Mouse (Mus musculus) left cerebral cortex, adult 2 months (tissue): ENCODE measurements at regions not wholly inside any gene's neighbourhood (a gene's known extent, or its start where the extent isn't known, plus 50 kb on each side); places are given as distances from the start of the nearest gene placed in this dataset.

Experiments
- DNase-seq, 2 experiments: peaks; one replicate each; pipeline ENCODE4 v3.0.0; 2021 to 2022; ENCODE audit warnings: low spot score in 2 of 2, mixed read lengths in 1 of 2; ENCODE audit errors: extremely low spot score in 1 of 2
- H3K27ac ChIP-seq: fragments of 200-600 bp; 2 replicates; pipeline ENCODE4 v1.8.1; 2022
- H3K4me3 ChIP-seq: fragments of 200-600 bp; 2 replicates; pipeline ENCODE4 v1.8.1; 2022
- CTCF ChIP-seq: fragments of 200-600 bp; IDR thresholded peaks from 2 replicates; pipeline ENCODE4 v1.8.1; 2022; ENCODE audit warnings: antibody characterized with exemption, mild to moderate bottlenecking, moderate library complexity
- intact Hi-C: fragments of 180-260 bp; cut with DNase I; formaldehyde crosslinking; loops from one replicate; pipeline ENCODE4 v1.15.1; 2025

DNA sequence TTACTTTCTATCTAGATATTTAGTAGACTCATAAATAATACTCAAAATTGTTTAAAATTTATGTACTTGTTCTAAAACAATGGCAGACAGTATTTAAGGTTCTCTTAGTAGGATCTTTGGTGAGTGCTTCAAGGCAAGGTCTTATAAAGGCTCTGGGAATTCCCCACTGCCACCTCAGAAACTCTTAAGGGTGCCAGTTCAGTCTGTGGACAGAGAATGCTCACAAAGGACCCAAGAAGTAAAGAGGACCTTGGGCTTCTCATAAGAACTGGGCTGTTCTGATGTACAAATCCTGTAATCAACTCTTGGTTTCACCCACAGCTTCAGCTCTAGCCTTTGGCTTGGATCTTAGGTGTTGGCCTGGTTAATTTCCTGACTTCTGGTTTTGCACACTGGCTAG lies 358.8 kb upstream of the Zeb2 start:
- H3K27ac ChIP-seq: no peak overlapping the region
- no peak for TF ChIP-seq CTCF
- no peak overlapping the region for H3K4me3 ChIP-seq
- intact Hi-C loops: no loop called here
- no peak for DNase-seq

DNA sequence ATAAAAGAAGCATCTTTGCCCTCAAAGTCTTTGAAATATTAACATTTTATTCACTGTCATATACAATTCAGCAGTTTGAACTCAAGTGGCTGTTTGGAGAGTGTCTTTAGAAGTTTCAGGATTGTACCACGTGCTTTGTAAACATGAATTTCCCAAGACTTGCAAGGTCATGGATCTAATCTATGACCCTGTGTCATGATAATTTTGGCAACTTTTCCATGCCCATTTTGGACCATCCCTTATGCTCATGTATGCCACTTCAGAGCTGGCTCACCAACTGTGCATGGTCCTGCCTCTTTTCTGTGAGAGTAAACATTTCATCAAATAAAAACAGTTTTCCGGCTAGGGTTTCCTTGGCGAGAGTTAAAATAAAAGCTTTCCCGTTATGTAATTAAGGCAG lies 347.1 kb upstream of the Zeb2 start:
- H3K4me3 ChIP-seq: no peak overlapping the region
- no peak for TF ChIP-seq CTCF
- H3K27ac ChIP-seq: no peak overlapping the region
- DNase-seq: no peak
- intact Hi-C loops: no loop called here

DNA sequence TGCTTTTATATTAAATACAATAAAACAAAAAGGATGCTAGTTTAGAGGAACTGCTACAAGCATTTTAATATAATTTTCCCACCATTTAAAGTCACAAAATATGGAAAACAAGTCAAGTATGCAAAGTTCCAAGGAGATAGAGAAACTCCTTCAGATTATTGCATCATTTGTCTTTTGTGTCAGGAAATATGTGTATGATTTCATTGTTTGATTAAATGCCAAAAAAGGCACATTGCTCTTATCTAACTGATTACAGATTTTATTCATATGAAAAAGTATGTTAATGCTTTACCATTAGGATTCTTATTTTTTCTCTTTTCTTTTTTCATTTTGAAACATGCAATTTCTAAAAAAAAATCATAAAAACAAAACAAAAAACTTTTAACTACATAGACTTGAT lies 342.2 kb upstream of the Zeb2 start:
- intact Hi-C loops: no loop called here
- Histone ChIP-seq H3K4me3 (no peak overlapping the region), H3K27ac (no peak overlapping the region)
- TF ChIP-seq CTCF: no peak
- DNase-seq: no peak

DNA sequence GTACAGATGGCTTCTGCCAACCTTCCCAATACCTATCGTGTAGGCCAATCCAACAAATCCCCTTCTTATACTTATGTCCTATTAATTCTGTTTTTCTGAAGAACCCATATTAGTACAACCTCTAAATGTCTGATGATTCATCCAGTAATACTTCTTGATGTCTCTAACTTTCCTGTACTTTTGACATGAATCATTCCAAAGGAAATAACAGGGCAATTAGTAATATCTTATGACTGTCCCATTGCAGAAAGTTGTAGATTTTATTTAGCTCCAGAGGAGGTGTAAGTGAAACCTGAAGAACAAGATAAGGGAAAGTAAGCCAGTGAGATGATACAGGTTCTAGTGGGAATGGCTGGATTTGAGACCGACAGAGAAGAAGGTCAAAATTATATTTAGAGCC lies 337.6 kb upstream of the Zeb2 start:
- no peak for TF ChIP-seq CTCF
- no peak overlapping the region for H3K4me3 ChIP-seq
- intact Hi-C loops: no loop called here
- no peak overlapping the region for H3K27ac ChIP-seq
- DNase-seq: no peak

DNA sequence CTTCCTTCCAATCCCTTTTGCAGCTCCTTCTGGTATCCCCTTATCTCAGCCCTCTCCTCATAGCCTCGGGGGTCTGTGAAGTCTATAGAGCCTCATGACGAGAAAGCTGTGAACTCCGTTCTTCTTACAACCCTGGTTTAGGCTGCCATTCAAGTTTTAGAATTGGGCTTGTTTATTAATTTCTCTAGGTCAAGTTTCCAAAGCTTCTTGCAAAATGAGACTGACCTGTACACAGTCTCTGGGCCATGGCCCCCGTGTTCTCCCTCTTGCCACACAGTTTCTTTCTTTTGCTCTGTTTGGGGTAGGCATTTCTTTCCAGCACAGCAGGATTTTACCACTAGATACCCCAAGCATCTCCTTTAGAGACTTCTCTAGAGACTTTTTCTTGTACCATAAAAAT lies 322.0 kb upstream of the Zeb2 start:
- intact Hi-C loops: no loop called here
- Histone ChIP-seq H3K4me3 (no peak overlapping the region), H3K27ac (no peak overlapping the region)
- DNase-seq: no peak
- no peak for TF ChIP-seq CTCF

DNA sequence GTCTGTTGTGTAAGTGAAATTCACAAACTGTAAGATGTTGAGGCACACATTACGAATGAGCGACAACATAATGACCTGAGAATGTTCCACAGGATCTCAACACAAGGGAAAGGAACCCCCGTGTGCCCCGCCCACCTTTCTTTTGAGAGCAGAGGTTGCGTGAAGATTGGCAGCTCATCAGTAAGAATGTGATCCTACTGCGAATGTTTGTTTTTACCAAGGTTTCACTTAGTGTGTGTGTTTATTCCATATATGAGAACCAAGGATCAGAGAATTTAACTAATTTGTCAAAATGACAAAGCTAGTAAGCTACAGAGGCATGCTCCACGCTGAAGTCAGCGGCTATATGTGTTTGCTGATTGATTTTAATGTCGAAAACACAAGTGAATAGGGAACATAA lies 321.5 kb upstream of the Zeb2 start:
- H3K4me3 ChIP-seq: no peak overlapping the region
- H3K27ac ChIP-seq: no peak overlapping the region
- DNase-seq: no peak
- intact Hi-C loops: no loop called here
- TF ChIP-seq CTCF: no peak

DNA sequence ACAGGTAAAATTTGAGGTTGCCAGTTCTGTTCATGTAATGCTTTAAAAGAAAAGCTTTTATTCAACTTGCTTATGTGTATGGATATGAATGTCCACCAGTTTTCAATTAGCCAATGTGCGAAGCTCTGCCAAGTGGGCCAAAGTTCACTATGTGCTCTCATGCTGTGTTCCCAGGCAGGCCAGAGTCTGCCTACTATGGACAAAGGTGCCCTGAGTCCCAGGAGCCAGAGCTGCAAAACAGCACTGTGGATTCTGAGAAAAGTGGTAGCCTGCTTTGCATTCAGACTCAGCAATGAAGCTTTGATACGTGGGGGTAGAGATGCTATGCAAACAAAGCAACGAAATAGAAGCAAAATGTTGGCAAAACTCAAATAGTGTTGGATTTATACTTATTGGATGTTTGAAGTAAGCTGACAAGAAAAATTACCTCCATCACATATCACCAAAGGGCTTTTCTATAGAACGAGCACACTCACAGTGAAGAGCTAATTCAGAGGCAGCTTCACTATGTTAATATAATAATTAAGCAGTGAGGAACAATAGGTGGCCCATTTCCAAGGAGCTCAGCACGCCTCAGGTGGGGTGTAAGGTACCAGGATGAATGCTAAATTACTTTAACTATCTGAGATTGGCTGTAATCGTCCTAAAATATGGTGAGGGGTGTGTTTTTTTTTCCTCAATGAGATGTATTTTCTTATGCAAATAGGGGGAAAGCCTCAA lies 318.2 kb upstream of the Zeb2 start:
- intact Hi-C loops: no loop called here
- no peak for TF ChIP-seq CTCF
- H3K4me3 ChIP-seq: no peak overlapping the region
- no peak overlapping the region for H3K27ac ChIP-seq
- no peak for DNase-seq

DNA sequence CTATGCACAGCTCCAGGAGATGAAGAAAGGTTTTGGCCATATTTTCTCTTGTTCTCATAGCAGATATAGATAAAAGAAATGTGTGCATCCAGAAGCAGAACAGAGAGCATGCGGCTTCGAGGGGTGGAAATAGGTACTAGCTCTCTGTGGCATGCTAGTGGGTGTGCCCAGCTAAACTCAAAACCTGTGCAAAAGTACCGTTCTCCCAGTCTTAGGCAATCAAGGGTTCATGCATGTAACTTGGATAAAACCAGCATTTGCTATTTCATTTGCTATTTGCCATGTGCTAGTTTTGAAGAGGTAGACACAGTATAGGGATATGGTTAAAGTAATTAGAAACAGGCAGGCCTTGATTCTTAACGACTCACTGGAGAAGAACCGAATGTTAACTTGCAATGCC lies 317.6 kb upstream of the Zeb2 start:
- intact Hi-C loops: no loop called here
- H3K4me3 ChIP-seq: no peak overlapping the region
- no peak for DNase-seq
- TF ChIP-seq CTCF: no peak
- H3K27ac ChIP-seq: no peak overlapping the region

DNA sequence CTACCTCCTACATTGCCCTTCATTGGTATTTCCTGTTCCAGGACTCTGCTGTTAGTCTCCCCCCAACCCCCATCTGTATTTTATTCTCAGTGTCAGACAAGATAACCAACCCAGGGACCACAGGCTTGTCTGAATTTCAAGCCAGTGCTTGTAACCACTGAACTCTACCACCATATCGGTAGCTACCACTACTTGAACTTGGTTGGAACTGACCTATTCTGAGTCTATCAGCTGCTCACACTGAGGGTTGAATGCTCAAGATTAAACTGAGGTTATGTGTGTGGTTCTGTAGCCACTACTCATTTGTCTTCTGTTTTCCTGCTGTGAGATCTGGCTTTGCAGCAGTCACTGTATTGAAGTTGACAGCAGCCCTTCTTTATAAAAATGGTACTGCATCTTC lies 317.0 kb upstream of the Zeb2 start:
- intact Hi-C loops: no loop called here
- Histone ChIP-seq H3K27ac (no peak overlapping the region), H3K4me3 (no peak overlapping the region)
- no peak for DNase-seq
- no peak for TF ChIP-seq CTCF

DNA sequence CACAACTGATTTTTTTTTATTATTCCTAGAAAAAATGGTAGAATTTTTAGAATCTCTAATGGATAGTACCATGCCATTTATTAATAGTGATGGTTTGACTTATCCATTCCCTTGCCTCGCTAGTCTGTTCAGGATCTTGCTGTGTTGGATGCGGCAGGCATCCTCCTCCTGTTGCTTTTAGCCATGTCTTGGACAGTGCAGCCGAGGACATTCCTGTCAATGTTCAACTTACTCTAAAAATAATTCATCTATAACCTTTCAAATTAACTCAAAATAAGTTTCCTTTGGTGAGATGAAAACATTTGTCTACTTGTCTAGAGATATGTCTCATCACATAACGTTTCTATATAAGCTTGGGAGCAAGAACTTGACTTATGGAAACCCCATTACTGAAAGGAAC lies 314.2 kb upstream of the Zeb2 start:
- Histone ChIP-seq H3K27ac (no peak overlapping the region), H3K4me3 (no peak overlapping the region)
- DNase-seq: no peak
- no peak for TF ChIP-seq CTCF
- intact Hi-C loops: no loop called here

DNA sequence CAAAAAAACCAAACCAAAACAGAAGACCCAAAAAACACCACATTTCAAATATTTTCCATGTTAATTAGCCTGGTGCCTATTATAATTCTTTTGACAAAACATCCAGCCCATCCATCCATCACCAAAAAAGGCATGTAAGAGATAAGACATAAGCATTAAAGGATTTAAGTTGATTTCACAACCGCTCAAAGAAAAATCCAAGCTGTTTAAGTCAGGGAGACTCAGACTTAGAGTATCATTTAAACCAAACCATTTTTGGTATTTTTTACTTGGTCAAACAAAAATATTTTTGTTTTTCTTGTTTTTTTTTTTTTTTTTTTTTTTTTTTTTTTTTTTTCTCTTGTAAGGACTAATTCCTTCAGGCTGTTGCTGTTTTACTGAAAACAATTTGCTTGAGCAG lies 304.6 kb upstream of the Zeb2 start:
- Histone ChIP-seq H3K27ac (no peak overlapping the region), H3K4me3 (no peak overlapping the region)
- intact Hi-C loops: no loop called here
- DNase-seq: no peak
- no peak for TF ChIP-seq CTCF

DNA sequence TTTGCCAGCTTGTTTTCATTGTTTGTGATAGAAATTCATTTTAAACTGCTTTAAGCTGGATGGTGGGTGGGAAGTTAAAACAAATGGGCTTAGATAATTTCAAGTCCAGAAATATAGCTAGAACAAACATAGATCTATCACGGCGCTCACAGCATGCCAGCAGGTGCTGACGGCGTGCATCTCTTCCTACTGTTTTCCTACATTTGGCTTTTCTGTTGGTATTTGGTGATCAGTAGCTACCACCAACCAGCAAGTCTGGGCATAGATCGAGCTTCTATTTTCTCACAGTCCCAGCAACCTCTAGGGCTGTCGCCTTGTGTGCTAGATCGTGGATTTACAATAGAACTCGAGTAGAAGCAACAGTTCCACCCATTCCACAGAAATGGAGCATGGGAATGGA lies 290.9 kb upstream of the Zeb2 start:
- intact Hi-C loops: no loop called here
- no peak for TF ChIP-seq CTCF
- no peak overlapping the region for H3K4me3 ChIP-seq
- no peak for DNase-seq
- H3K27ac ChIP-seq: no peak overlapping the region; the same call in 1 of the 2 replicates

DNA sequence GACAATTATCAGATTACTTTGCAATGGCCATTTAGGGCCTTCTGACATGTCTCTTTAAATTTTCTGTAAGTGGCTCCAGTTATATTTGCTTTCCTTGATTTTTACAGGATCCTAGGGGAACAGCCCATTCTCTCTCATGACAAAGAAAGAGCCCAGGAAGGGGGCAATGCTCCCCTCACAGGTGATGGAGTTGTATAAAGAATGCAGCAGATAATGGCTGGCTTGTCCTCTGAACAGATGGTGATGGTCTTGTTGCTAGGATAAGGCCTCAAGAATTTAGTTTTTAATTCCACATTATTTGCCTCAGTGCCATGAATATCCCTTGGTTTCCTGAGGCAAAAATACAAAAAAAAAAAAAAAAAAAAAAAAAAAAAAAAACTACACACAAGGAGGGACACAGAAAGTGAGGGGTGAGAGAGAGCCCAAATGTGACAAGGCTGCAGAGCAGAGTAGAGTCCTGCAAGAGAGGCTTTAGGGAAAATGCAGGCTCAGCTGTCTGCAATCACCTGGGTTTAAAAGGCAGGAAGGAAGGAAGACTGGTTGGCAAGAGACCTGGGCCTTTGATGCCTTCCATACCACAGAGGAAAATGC lies 272.8 kb upstream of the Zeb2 start:
- Histone ChIP-seq H3K27ac (no peak overlapping the region), H3K4me3 (no peak overlapping the region)
- TF ChIP-seq CTCF: no peak
- intact Hi-C loops: no loop called here
- DNase-seq: no peak
